ENCODE assay signal across 19 mouse cellular contexts in the genomic region with DNA sequence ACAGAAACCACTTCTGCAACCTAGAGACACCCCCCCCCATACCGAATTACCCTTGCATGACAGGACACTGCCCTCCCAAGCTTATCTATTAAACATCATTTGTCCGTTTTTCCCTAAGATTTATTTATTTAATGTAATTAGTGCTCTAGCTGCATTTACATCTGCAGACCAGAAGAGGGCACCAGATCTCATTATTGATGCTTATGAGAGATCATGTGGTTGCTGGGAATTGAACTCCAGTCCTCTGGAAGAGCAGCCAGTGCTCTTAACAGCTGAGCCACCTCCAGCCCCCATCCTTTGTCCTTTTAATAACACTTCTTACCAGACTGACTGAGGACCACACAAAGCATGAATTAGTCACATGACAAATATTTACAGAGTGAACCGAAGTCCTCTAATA. TPM values are rescaled to one million over a fixed set of nuclear protein-coding genes. Genes with fewer than 3 reads are reported as not detected.
DNase-seq lines count a peak whose midpoint lies in the region; ATAC-seq and TF ChIP-seq lines count a peak whose summit lies in the region.
"Had no signal": no experiment of that assay in that cellular context is flagged by ENCODE, and none has a peak within 500 bp of the region (broad histone marks: within the 10 kb centered on the region; RNA-seq: fewer than 3 reads in every experiment).

No protein-coding gene starts in this region.

- intact Hi-C loops in heart, adult 2 months (cut with DNase I) = no loop called here
- intact Hi-C loops in heart, postnatal 14 days (cut with DNase I) = no loop called here

- no peaks in the 10 kb centered on the region for H3K27me3 ChIP-seq in heart, adult 2 months (ENCODE audit: control insufficient read depth, insufficient read depth, low read length)
- H3K27me3 ChIP-seq in lung, embryonic 14.5 days (ENCODE audit: insufficient read depth, low read length) = no peaks in the 10 kb centered on the region; the same call in 1 of the 2 replicates
- H3K27me3 ChIP-seq in small intestine, adult 2 months (ENCODE audit: control insufficient read depth, insufficient read depth, low read length) = no peaks in the 10 kb centered on the region
- H3K27me3 ChIP-seq: forebrain, embryonic 15.5 days; neural tube, embryonic 12.5 days had no signal

- H3K4me1 ChIP-seq in heart, adult 2 months (ENCODE audit: control insufficient read depth, insufficient read depth, low read length) = no peaks in the 10 kb centered on the region
- no peaks in the 10 kb centered on the region for H3K4me1 ChIP-seq in lung, embryonic 14.5 days (ENCODE audit: insufficient read depth)
- peaks cover 0 to 2% of the 10 kb centered on the region in 2 experiments; a peak in 1 of 4 replicates for H3K4me1 ChIP-seq in ES-E14 (ENCODE audit: control insufficient read depth in 2 of 2, insufficient read depth in 2 of 2, low read length in 2 of 2, poor library complexity in 1 of 2)
- H3K4me1 ChIP-seq in small intestine, adult 2 months (ENCODE audit: control insufficient read depth, insufficient read depth, insufficient read length, low read length) = no peaks in the 10 kb centered on the region
- H3K4me1 ChIP-seq: forebrain, embryonic 15.5 days; hindbrain, embryonic 12.5 days; neural tube, embryonic 12.5 days had no signal

- no peak overlapping the region for H3K4me2 ChIP-seq in lung, embryonic 14.5 days
- H3K4me2 ChIP-seq: forebrain, embryonic 15.5 days; heart, embryonic 13.5 days; hindbrain, embryonic 12.5 days; liver, embryonic 11.5 days; neural tube, embryonic 12.5 days had no signal

- no peaks in the 10 kb centered on the region for H3K36me3 ChIP-seq in heart, adult 2 months (ENCODE audit: control insufficient read depth, insufficient read depth, low read length)
- H3K36me3 ChIP-seq in lung, embryonic 14.5 days (ENCODE audit: insufficient read depth) = no peaks in the 10 kb centered on the region
- no peaks in the 10 kb centered on the region for H3K36me3 ChIP-seq in ES-E14 (ENCODE audit: control insufficient read depth, insufficient read depth, low read length, poor library complexity, severe bottlenecking)
- H3K36me3 ChIP-seq in small intestine, adult 2 months (ENCODE audit: control insufficient read depth, insufficient read depth, low read length) = no peaks in the 10 kb centered on the region
- H3K36me3 ChIP-seq: forebrain, embryonic 15.5 days; heart, embryonic 13.5 days; hindbrain, embryonic 12.5 days; neural tube, embryonic 12.5 days had no signal

- 64% methylated on average over 3 of the region's 3 CpGs for WGBS in heart, adult 2 months
- 49% methylated on average over 3 of the region's 3 CpGs for WGBS in lung, embryonic 14.5 days
- 44% methylated on average over 3 of the region's 3 CpGs for WGBS in small intestine, adult 2 months

- in situ Hi-C loops in ES-E14 (cut with MboI; ENCODE audit: low sequenced_read_pairs in 2 of 2, unreplicated experiment in 2 of 2) = loop anchor here in 1 of 2 experiments (5.0 kb wide), 1 partner anchor 178 kb away; a partner anchor contains a TSS

- peak; percentile 59 for TF ChIP-seq CTCF in heart, adult 2 months (IDR thresholded peaks at IDR 0.05)
- TF ChIP-seq CTCF in lung, embryonic 14.5 days (IDR thresholded peaks at IDR 0.05; ENCODE audit: low read depth) = peak; percentile 49
- TF ChIP-seq CTCF in small intestine, adult 2 months (IDR thresholded peaks at IDR 0.05; ENCODE audit: extremely low read depth, insufficient read length, insufficient replicate concordance, low read depth, low read length) = peak; percentile 33; the same call in 1 of the 2 replicates

- no peak for ATAC-seq in lung, embryonic 14.5 days (ENCODE audit: insufficient read depth)
- ATAC-seq: forebrain, embryonic 15.5 days had no signal

- no peak overlapping the region for H3K9ac ChIP-seq in heart, adult 2 months (ENCODE audit: low read depth, low read length)
- no peak overlapping the region for H3K9ac ChIP-seq in lung, embryonic 14.5 days
- H3K9ac ChIP-seq in ES-E14 (ENCODE audit: insufficient read depth, low read depth, low read length, poor library complexity, severe bottlenecking) = no peak overlapping the region
- H3K9ac ChIP-seq: forebrain, embryonic 15.5 days; heart, embryonic 13.5 days; hindbrain, embryonic 12.5 days; neural tube, embryonic 12.5 days had no signal

- H3K9me3 ChIP-seq in lung, embryonic 14.5 days (ENCODE audit: low read depth, low read length) = no peaks in the 10 kb centered on the region
- no peaks in the 10 kb centered on the region for H3K9me3 ChIP-seq in ES-E14 (ENCODE audit: control insufficient read depth, insufficient read depth, low read depth, low read length)
- H3K9me3 ChIP-seq: forebrain, embryonic 15.5 days; neural tube, embryonic 12.5 days had no signal

- H3K27ac ChIP-seq in heart, adult 2 months = no peak overlapping the region
- H3K27ac ChIP-seq in lung, embryonic 14.5 days (ENCODE audit: low read depth) = no peak overlapping the region
- no peak overlapping the region for H3K27ac ChIP-seq in ES-E14 (ENCODE audit: insufficient read depth, low read depth, low read length, poor library complexity, severe bottlenecking)
- H3K27ac ChIP-seq in small intestine, adult 2 months (ENCODE audit: insufficient read depth, low read depth, low read length) = no peak overlapping the region
- H3K27ac ChIP-seq: forebrain, embryonic 15.5 days; heart, embryonic 13.5 days; hindbrain, embryonic 12.5 days; neural tube, embryonic 12.5 days had no signal

- H3K4me3 ChIP-seq in heart, adult 2 months = no peak overlapping the region
- no peak overlapping the region for H3K4me3 ChIP-seq in lung, embryonic 14.5 days (ENCODE audit: low read depth, low read length)
- no peak overlapping the region for H3K4me3 ChIP-seq in ES-E14 (ENCODE audit: insufficient read depth in 1 of 2, low read depth in 1 of 2, low read length in 2 of 2, poor library complexity in 1 of 2, severe bottlenecking in 1 of 2)
- no peak overlapping the region for H3K4me3 ChIP-seq in small intestine, adult 2 months (ENCODE audit: low read depth, low read length)
- H3K4me3 ChIP-seq: forebrain, embryonic 15.5 days; heart, embryonic 13.5 days; hindbrain, embryonic 12.5 days; neural tube, embryonic 12.5 days had no signal

- no peak for TF ChIP-seq POLR2A in heart, adult 2 months (IDR thresholded peaks at IDR 0.05; ENCODE audit: insufficient read depth, low read depth, low read length)
- no peak for TF ChIP-seq POLR2A in small intestine, adult 2 months (IDR thresholded peaks at IDR 0.05; ENCODE audit: low read depth, low read length)

- no peak for TF ChIP-seq EP300 in heart, adult 2 months (IDR thresholded peaks at IDR 0.05; ENCODE audit: insufficient read depth, low read depth, low read length)

- no peak for DNase-seq in heart, adult 2 months
- DNase-seq in heart, postnatal 14 days = no peak
- DNase-seq in lung, embryonic 14.5 days = no peak
- DNase-seq in lung, postnatal 4 days = no peak
- no peak for DNase-seq in ES-E14 (ENCODE audit: low read depth, low spot score)
- no peak for DNase-seq in kidney, adult 8-10 months
- no peak for DNase-seq in gastrocnemius, adult 18-20 months (ENCODE audit: low spot score)
- DNase-seq: cerebellum, adult 11-12 months; gastrocnemius, postnatal 14 days; kidney, adult 9 months; midbrain, embryonic 14.5 days had no signal

- H3K79me2 ChIP-seq in heart, adult 2 months (replicated peaks; ENCODE audit: control insufficient read depth, insufficient read depth, low read length) = no peaks in the 10 kb centered on the region

TF ChIP-seq in ES-E14, 5 proteins besides CTCF, POLR2A, EP300 and RAD21:
- TF ChIP-seq HCFC1 (IDR thresholded peaks at IDR 0.05; ENCODE audit: borderline replicate concordance, insufficient read depth, low read length) (no peak), ZC3H11A (IDR thresholded peaks at IDR 0.05; ENCODE audit: borderline replicate concordance, low read depth, low read length) (0 out of 2 replicates have a peak, but pooled peaks have one; percentile 30), MAFK (IDR thresholded peaks at IDR 0.05; ENCODE audit: insufficient read depth, low read depth, low read length) (no peak), ZNF384 (IDR thresholded peaks at IDR 0.05; ENCODE audit: low read depth, low read length) (no peak), CHD2 (IDR thresholded peaks at IDR 0.05; ENCODE audit: low read depth, low read length) (no peak)

RNA-seq across cellular contexts. Expression of a gene that starts 27.3 kb away (rescaled TPM):
- total RNA-seq in heart, adult 2 months (2021) = under 1 TPM; 0.94 to 0.96 TPM
- polyA plus RNA-seq in heart, adult 2 months (2012; rRNA removed) = 1.7 and 2.7 TPM in 2 replicates
- total RNA-seq in heart, postnatal 14 days (2021) = under 1 TPM; 0.62 to 0.71 TPM
- 0.54 TPM in 1 of 2 replicates, not detected in the other for polyA plus RNA-seq in lung, embryonic 14.5 days (2014; fragmentation: Nextera tagmentation; extraction: Ambion mirVana)
- 0.98 and 1.4 TPM in 2 replicates for total RNA-seq in ES-E14 (2012; rRNA removed)
- 0.46 and 0.88 TPM in 2 replicates for polyA plus RNA-seq in small intestine, adult 2 months (2012; rRNA removed)
- 1 to 10 TPM; 1.1 to 2.0 TPM for total RNA-seq in gastrocnemius, adult 18-20 months (2021)

RNA-seq across cellular contexts. Expression of a gene that starts 38.6 kb away (rescaled TPM):
- not detected for total RNA-seq in heart, adult 2 months (2021)
- 0.16 and 0.18 TPM in 2 replicates for polyA plus RNA-seq in heart, adult 2 months (2012; rRNA removed)
- total RNA-seq in heart, postnatal 14 days (2021) = not detected
- polyA plus RNA-seq in lung, embryonic 14.5 days (2014; fragmentation: Nextera tagmentation; extraction: Ambion mirVana) = not detected in 2 replicates
- not detected in 2 replicates for total RNA-seq in ES-E14 (2012; rRNA removed)
- 0.05 and 0.08 TPM in 2 replicates for polyA plus RNA-seq in small intestine, adult 2 months (2012; rRNA removed)
- total RNA-seq in gastrocnemius, adult 18-20 months (2021) = 100 to 1,000 TPM; 192 to 275 TPM
- total RNA-seq: left cerebral cortex, postnatal 14 days had no signal
- polyA plus RNA-seq: forebrain, embryonic 15.5 days; urinary bladder, adult 2 months had no signal

RNA-seq across cellular contexts. Expression of a gene that starts 43.6 kb away (rescaled TPM):
- not detected for total RNA-seq in heart, adult 2 months (2021)
- 0.16 TPM in 1 of 2 replicates, not detected in the other for polyA plus RNA-seq in heart, adult 2 months (2012; rRNA removed)
- not detected for total RNA-seq in heart, postnatal 14 days (2021)
- not detected in 2 replicates for polyA plus RNA-seq in lung, embryonic 14.5 days (2014; fragmentation: Nextera tagmentation; extraction: Ambion mirVana)
- total RNA-seq in ES-E14 (2012; rRNA removed) = 0.13 and 0.32 TPM in 2 replicates
- 1.6 TPM in 1 of 2 replicates, not detected in the other for polyA plus RNA-seq in small intestine, adult 2 months (2012; rRNA removed)
- total RNA-seq in gastrocnemius, adult 18-20 months (2021) = not detected
- total RNA-seq: gastrocnemius, postnatal 14 days had no signal
- polyA plus RNA-seq: hindbrain, embryonic 12.5 days; liver, embryonic 11.5 days; midbrain, embryonic 14.5 days; urinary bladder, adult 2 months had no signal

Comparison
In these comparisons a context has a peak if more than half of its experiments do, and no peak if none do; other contexts are left out.
1. RNA of a gene that starts 38.6 kb away (total RNA-seq): 192 to 275 TPM in gastrocnemius, adult 18-20 months; not detected in heart, postnatal 14 days, not detected in heart, adult 2 months and not detected in ES-E14; every median in the first group is over 100 times any median in the second.
2. Peak in every context shown above with its lines, with median percentiles within 50 percentile points of each other: CTCF ChIP-seq.